Mouse (Mus musculus) embryonic facial prominence, embryonic 14.5 days (tissue): ENCODE data around the gene Dlg2. TPM values are rescaled to one million over a fixed set of nuclear protein-coding genes. Genes with fewer than 3 reads are reported as not detected.
A peak's percentile ranks its signal among the peaks of the same experiment; 100 is the strongest.

Experiments used
- ATAC-seq: fragments of 200-750 bp; cut with Nextera tagmentation; 2 replicates; pipeline ENCODE4 v1.8.0; 2017; ENCODE audit warnings: low read depth, moderate number of reproducible peaks, moderate TSS enrichment
- DNase-seq: peaks from one replicate; pipeline ENCODE4 v3.0.0-alpha.2; 2015; ENCODE audit warnings: low spot score
- H3K27ac ChIP-seq: fragments of 300-500 bp; sonication (generic); replicated peaks from 2 replicates; pipeline ENCODE4 v1.5.1; 2014; ENCODE audit warnings: low read depth, mild to moderate bottlenecking, low read length, moderate library complexity
- H3K27me3 ChIP-seq: fragments of 300-500 bp; sonication (generic); replicated peaks from 2 replicates; pipeline ENCODE4 v1.6.1; 2014; ENCODE audit warnings: low read length; ENCODE audit not compliant: control insufficient read depth, insufficient read depth
- H3K36me3 ChIP-seq: fragments of 300-500 bp; sonication (generic); 2 replicates; pipeline ENCODE4 v1.6.1; 2014; ENCODE audit warnings: low read length, mixed read lengths; ENCODE audit not compliant: control insufficient read depth, insufficient read depth
- H3K4me1 ChIP-seq: fragments of 300-500 bp; sonication (generic); 2 replicates; pipeline ENCODE4 v1.6.1; 2014; ENCODE audit warnings: antibody characterized with exemption, low read length; ENCODE audit not compliant: control insufficient read depth, insufficient read depth
- H3K4me2 ChIP-seq: fragments of 300-500 bp; sonication (generic); 2 replicates; pipeline ENCODE4 v1.6.1; 2014; ENCODE audit warnings: low read depth, mild to moderate bottlenecking, low read length, moderate library complexity, mixed read lengths
- H3K4me3 ChIP-seq: fragments of 300-500 bp; sonication (generic); 2 replicates; pipeline ENCODE4 v1.5.1; 2014; ENCODE audit warnings: low read depth, mild to moderate bottlenecking, low read length
- H3K9ac ChIP-seq: fragments of 300-500 bp; sonication (generic); 2 replicates; pipeline ENCODE4 v1.6.1; 2014; ENCODE audit warnings: low read depth, mild to moderate bottlenecking, low read length, moderate library complexity, mixed read lengths
- H3K9me3 ChIP-seq: fragments of 300-500 bp; sonication (generic); 2 replicates; pipeline ENCODE4 v1.6.1; 2016; ENCODE audit warnings: low read length; ENCODE audit not compliant: control insufficient read depth
- WGBS: fragments of 180-500 bp; shearing (Covaris S2); extraction: QIAGEN DNeasy Blood & Tissue Kit; methylation state at CpG from one replicate; pipeline ENCODE4 v1.1.7; 2014; 5-methylcytosine and 5-hydroxymethylcytosine counted together
- polyA plus RNA-seq: library from polyadenylated mRNA; unstranded; fragments of >200 nt; fragmentation: Nextera tagmentation; extraction: Ambion mirVana; gene quantifications from 2 replicates; pipeline ENCODE4 v1.2.1, GENCODE M21; 2014

Dlg2 gene
- polyA plus RNA-seq, 1 experiment from 2014 or later = 5.1 TPM

- Histone ChIP-seq H3K36me3 (no peaks in the 10 kb centered on the region), H3K9ac (no peak overlapping the region), H3K4me1 (no peaks in the 10 kb centered on the region), H3K4me3 (no peak overlapping the region), H3K27me3 (no peaks in the 10 kb centered on the region), H3K4me2 (no peak overlapping the region), H3K27ac (no peak overlapping the region), H3K9me3 (no peaks in the 10 kb centered on the region)
- 94% methylated on average over 5 of the region's 5 CpGs for WGBS
- ATAC-seq (no peak), DNase-seq (no peak)
Measured at GRCm38 (mm10) chr7:90949212-90949611, 472.7 kb downstream of the Dlg2 start.

- no peaks in the 10 kb centered on the region for H3K9me3 ChIP-seq
- H3K4me3 ChIP-seq = no peak overlapping the region
- H3K9ac ChIP-seq = no peak overlapping the region
- no peak overlapping the region for H3K4me2 ChIP-seq
- H3K36me3 ChIP-seq = no peaks in the 10 kb centered on the region
- no peak for ATAC-seq
- no peak overlapping the region for H3K27ac ChIP-seq
- no peak for DNase-seq
- no peaks in the 10 kb centered on the region for H3K27me3 ChIP-seq
- H3K4me1 ChIP-seq = no peaks in the 10 kb centered on the region
Measured at GRCm38 (mm10) chr7:90977241-90977640, 500.8 kb downstream of the Dlg2 start.

GRCm38 (mm10) chr7:90982069-90982468 is 505.6 kb downstream of the Dlg2 start:
- H3K36me3 ChIP-seq = no peaks in the 10 kb centered on the region
- no peaks in the 10 kb centered on the region for H3K9me3 ChIP-seq
- DNase-seq (no peak), ATAC-seq (no peak)
- H3K9ac ChIP-seq = no peak overlapping the region
- no peaks in the 10 kb centered on the region for H3K4me1 ChIP-seq
- no peak overlapping the region for H3K27ac ChIP-seq
- no peak overlapping the region for H3K4me3 ChIP-seq
- H3K27me3 ChIP-seq = no peaks in the 10 kb centered on the region
- H3K4me2 ChIP-seq = no peak overlapping the region

- no peaks in the 10 kb centered on the region for H3K27me3 ChIP-seq
- no peaks in the 10 kb centered on the region for H3K36me3 ChIP-seq
- H3K9me3 ChIP-seq = no peaks in the 10 kb centered on the region
- no peak overlapping the region for H3K9ac ChIP-seq
- 75% methylated on average over 2 of the region's 2 CpGs for WGBS
- ATAC-seq (no peak), DNase-seq (no peak)
- no peak overlapping the region for H3K4me3 ChIP-seq
- no peak overlapping the region for H3K27ac ChIP-seq
- H3K4me2 ChIP-seq = no peak overlapping the region
- no peaks in the 10 kb centered on the region for H3K4me1 ChIP-seq
Measured at GRCm38 (mm10) chr7:91010655-91011054, 534.2 kb downstream of the Dlg2 start.

GRCm38 (mm10) chr7:91044998-91045741 is 568.7 kb downstream of the Dlg2 start:
- WGBS = 54% methylated on average over 4 of the region's 4 CpGs
- ATAC-seq = no peak
- DNase-seq = peak; percentile 58
- H3K4me1 ChIP-seq = peaks cover 4% of the 10 kb centered on the region; the same call in 1 of the 2 replicates
- no peak overlapping the region for H3K27ac ChIP-seq
- H3K9me3 ChIP-seq = no peaks in the 10 kb centered on the region
- H3K4me3 ChIP-seq = no peak overlapping the region
- no peaks in the 10 kb centered on the region for H3K27me3 ChIP-seq
- H3K36me3 ChIP-seq = no peaks in the 10 kb centered on the region
- H3K4me2 ChIP-seq = no peak overlapping the region
- H3K9ac ChIP-seq = no peak overlapping the region

GRCm38 (mm10) chr7:91045742-91046098 is 569.2 kb downstream of the Dlg2 start:
- ATAC-seq = no peak
- Histone ChIP-seq H3K4me2 (no peak overlapping the region), H3K4me1 (peaks cover 4% of the 10 kb centered on the region; the same call in 1 of the 2 replicates), H3K27ac (no peak overlapping the region), H3K9ac (no peak overlapping the region), H3K9me3 (no peaks in the 10 kb centered on the region), H3K36me3 (no peaks in the 10 kb centered on the region), H3K27me3 (no peaks in the 10 kb centered on the region), H3K4me3 (no peak overlapping the region)
- DNase-seq = no peak
- 78% methylated on average over 1 of the region's 1 CpGs for WGBS

GRCm38 (mm10) chr7:91063297-91064040 is 587.0 kb downstream of the Dlg2 start:
- Histone ChIP-seq H3K27ac (no peak overlapping the region), H3K4me3 (no peak overlapping the region), H3K36me3 (no peaks in the 10 kb centered on the region), H3K4me2 (no peak overlapping the region), H3K4me1 (no peaks in the 10 kb centered on the region), H3K9me3 (no peaks in the 10 kb centered on the region), H3K9ac (no peak overlapping the region), H3K27me3 (no peaks in the 10 kb centered on the region)
- WGBS = 60% methylated on average over 12 of the region's 12 CpGs
- no peak for DNase-seq
- no peak for ATAC-seq

- no peak overlapping the region for H3K27ac ChIP-seq
- ATAC-seq (no peak), DNase-seq (no peak)
- no peaks in the 10 kb centered on the region for H3K4me1 ChIP-seq
- H3K4me3 ChIP-seq = no peak overlapping the region
- 72% methylated on average over 9 of the region's 9 CpGs for WGBS
- no peak overlapping the region for H3K9ac ChIP-seq
- no peak overlapping the region for H3K4me2 ChIP-seq
- H3K27me3 ChIP-seq = no peaks in the 10 kb centered on the region
- no peaks in the 10 kb centered on the region for H3K9me3 ChIP-seq
- H3K36me3 ChIP-seq = no peaks in the 10 kb centered on the region
Measured at GRCm38 (mm10) chr7:91071751-91072707, 595.6 kb downstream of the Dlg2 start.
